Mouse (Mus musculus) fibroblast of lung, adult 2 months (primary cell): Measurements from ENCODE around the gene Olfr1325.
"Not testable (repeated sequence)": the region's sequence is repeated elsewhere in the genome, so short reads cannot be mapped to it uniquely, and the experiment has no call there.

ENCODE experiments used
- DNase-seq: peaks from one replicate; pipeline ENCODE4 v3.0.0-alpha.2; 2011; ENCODE audit warnings: low read depth

Gene Olfr1325

DNA sequence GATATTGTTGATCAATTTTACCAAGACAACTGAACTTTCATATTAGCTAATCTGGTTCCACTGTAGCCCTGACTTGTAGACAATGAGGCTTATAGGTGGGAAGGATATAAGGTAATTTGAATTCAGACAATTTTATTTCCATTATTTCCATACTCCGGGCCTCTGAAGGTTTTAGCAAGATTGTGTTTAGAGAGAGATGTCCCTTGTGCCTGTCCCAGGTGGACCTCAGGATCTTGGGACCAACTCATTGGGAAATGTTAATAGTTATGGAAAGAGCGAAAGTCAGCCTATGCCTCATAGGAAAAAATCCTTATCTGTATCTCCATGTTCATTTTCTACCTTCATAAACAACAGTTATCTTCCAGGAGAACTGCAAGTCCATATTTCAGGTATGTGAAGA, at the start of gene Olfr1325:
Gene Olfr1325, plus strand, starts transcription at position 301 of the 400 bp plus-strand sequence.
- DNase-seq = no peak

GRCm38 (mm10) chrX:74574788-74575187, 17.7 kb upstream of the Olfr1325 start, which contains the start of gene Olfr1326-ps1:
Gene Olfr1326-ps1 (minus strand): TSS chrX:74574888.
- no peak for DNase-seq

DNA sequence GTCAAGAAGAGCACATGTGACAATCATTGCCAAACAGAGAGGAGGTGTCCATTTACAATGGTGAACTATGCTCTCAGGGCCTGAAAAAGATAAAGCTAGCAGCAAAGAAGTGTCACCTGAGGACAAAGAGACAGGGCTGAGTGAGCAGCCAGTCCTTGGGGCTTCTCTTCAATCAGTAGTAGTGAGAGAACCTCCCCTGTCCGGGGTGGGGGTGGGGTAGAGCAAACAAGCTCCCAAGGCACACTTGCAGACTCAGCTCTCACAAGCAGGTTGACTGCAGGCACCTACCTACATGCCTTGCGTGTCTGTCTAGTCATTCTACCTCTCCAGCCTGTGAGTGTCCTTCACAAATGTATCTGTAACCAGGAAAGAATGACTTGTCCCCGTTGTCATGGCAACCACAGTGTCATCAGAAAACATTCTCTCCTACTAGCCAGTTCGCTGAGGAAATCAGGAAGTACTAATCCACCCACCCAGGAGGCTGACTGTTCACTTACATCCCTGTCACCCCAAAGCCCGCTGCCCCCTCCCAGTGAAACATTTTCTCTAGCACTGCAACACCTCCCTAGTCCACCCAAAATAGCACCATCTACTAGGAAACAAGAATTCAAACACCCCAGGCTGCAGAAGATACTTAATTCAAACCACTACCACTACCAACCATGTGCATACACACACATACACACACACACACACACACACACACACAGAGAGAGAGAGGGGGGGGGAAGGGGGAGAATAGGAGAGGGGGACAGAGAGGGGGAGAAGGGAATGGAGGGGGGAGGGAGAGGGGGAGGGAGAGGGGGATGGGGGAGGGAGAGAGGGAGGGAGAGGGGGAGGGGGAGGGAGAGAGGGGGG, 53.2 kb downstream of the Olfr1325 start, which contains the start of gene Gm5640:
Gene Gm5640, minus strand, starts transcription at position 170 of the 858 bp plus-strand sequence.
- DNase-seq = not testable (repeated sequence)

DNA sequence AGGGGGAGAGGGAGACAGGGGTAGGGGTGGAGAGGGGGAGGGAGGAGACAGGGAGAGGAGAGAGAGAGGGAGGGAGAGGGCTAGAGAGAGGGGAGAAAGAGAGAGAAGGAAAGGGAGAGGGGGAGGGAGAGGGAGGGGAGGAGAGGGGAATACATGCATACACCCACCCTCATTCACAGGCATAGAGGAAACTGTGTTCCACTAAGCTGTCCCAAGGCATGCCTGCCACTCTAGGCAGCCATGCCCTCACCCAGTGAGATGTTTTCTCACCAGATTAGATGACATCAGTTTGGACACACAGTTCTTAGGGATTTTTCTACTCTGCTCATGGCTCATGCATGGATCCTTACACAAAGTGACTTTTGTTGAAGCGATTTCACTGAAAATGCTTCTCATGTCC, 53.9 kb downstream of the Olfr1325 start:
- DNase-seq = not testable (repeated sequence)
